Mouse (Mus musculus): Measurements from ENCODE around the gene Tst.

Gene Tst

DNA sequence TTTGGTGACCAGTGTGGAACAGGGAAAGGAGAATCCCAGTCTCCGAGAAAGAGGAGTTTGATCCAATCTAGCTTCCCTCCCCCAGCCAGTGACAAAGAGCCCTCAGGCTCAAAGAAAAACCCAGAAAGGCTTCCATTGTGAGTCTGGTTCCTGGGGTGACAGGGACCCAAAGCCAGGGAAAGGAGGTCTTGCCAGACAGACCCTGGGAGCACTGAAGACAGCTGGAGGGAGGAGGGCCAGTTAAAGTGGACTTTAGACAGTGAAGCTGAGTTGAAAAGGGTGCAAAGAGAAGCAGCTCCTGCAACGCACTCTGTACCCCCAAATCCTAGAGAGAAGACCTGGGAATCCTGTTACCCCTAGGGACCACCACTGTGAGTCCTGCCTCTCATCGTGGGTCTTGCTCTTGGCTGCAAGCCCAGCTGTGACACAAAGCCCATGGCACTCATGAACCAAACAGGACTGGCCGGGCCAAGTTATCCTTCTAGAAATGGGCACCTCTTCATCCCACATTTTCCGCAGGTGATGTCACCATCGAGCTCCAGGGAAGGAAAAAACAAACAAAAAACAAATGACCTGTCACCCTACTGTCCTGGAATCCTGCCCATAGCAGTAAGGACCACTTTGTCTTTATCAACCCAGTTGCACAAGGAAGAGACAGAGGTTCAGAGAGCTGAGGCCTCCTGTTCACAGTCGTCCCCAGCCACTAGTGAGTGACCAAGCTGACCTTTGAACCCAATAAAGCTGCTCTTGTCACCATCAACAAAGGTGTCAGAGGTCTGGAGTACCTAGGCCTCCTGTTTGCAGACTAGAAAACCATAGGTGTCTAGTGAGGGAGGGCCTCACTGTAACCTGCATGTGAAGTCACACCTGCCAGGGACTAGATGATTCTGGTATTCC, 21.2 kb downstream of the Tst start:
- DNase-seq: peak in 1 of 2 experiments; percentile 27

DNA sequence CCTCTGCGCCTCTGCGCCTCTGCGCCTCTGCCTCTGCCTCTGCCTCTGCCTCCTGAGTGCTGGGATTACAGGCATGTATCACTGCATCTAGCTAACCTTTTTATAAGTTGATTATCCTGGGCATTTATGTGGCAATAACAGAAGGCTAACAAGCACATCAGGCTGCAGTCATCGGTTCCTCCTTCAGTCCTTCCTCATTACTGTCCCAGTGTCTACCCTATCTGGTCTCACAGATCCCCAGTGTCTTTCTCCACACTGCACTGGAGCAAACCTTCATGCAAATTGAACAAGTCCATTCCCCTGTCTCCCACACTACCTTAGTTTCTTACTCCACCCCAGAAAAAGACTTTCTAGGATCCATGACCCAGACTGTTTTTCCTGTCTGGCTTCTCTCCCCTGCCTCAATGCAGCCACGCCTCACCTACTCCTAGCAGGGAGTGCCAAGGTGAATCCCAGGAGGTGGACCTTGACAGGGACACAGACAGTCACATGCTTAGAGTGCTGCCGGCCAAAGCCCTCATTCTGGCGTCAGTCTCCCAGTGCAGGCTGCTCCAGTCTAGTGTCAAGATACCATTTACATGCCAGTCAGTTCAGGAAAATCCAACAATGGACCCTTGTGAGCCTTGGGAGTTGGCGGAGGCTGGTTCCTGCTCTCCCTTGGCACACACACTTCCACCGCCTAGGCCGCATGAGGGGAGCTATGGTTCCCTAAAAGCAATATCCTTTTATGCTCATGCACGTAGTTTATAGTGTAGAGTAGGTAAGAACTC, 22.1 kb downstream of the Tst start:
- DNase-seq: peak in 1 of 2 experiments; percentile 25

- no peak for DNase-seq
These were observed 23.6 kb downstream of the Tst start for GRCm38 (mm10) chr15:78382115-78382514.

DNA sequence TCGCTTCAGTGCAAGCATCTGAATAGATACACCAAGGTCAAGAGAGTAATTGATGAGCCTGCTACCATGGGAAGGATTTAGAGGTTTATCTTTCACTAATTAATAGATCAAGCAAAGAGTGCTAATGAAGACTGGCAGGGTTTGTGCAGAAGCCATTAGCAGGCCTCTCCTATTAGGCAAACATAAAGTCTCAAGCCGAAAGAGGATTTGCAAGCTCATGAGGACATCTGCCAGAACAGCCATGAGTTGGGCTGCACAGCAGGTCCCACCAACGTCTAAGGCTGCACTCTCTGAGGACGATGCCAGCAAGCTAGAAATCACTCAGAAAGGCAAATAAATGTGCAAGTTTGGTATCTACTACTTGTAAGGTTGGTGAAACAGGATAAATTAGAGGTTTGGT, 25.0 kb downstream of the Tst start:
- DNase-seq: no peak

- DNase-seq: no peak
These were observed 25.5 kb downstream of the Tst start for GRCm38 (mm10) chr15:78380208-78380607.

DNA sequence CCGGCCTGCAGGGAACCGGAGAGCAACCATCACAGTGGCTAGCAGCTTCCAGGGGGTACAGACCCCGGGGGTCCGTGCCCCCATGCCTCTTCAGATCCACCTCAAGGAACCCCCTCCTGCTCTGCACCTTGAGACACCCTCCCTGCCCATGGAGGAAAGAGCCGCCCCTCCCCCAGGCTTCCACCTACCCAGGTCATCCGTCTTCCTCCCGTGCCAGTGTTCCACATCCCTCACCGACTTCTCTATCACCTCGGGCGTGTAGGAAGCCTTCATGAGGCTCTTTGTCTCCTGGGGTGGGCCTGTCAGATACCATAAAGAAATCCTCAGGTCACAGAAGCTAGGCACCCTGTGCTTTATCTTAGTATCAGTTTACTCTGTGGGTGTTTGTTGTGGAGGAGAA, 27.2 kb downstream of the Tst start:
- no peak for DNase-seq

- no peak for DNase-seq
These were observed 27.8 kb downstream of the Tst start for GRCm38 (mm10) chr15:78377859-78378258.

GRCm38 (mm10) chr15:78374204-78374603, 31.5 kb downstream of the Tst start:
- DNase-seq: peak; percentile 17 to 20

- no peak for DNase-seq
These were observed 32.9 kb downstream of the Tst start for GRCm38 (mm10) chr15:78372796-78373195.

GRCm38 (mm10) chr15:78369641-78370040, 36.1 kb downstream of the Tst start:
- DNase-seq: no peak

DNA sequence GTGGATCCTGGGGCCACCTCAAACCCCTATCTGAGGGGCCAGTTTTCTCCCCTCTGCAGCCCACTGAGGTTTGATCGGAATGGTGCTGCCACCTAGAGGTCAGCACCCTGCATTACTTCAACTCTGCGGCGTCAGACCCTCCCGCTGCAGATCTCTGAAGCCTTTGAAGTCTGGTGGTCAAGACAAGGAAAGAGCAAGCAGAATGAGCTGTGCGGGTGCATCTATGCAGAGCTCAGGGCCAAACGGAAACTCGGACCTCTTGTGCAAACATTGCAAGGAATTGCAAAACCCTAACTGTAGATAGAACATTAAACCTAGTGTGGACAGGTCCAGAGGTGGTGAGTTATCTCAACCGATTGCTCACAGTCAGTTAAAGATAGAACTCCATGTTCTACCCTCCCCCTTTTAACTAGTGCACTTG, 36.8 kb downstream of the Tst start:
- DNase-seq: peak; percentile 28 to 56

GRCm38 (mm10) chr15:78367811-78368210, 37.9 kb downstream of the Tst start:
- DNase-seq: no peak

DNA sequence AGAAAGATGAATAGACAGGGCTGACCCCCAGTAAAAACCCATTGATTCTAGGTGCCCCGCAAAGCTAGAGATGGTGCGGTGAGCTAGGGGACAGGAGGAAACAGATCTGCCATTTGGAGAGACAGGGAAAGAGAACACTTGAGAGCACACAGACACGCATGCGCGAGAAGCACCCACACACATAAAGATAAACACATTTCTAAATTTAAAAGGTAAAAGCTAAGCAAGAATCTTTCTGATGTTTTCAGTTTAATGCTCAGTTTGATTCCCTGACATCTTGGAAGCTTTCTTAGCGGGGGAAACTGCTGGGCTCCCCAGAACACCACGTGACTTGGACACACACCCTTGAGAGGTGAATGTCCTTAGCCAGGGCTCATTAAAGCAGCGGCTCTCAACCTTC, 38.8 kb downstream of the Tst start:
- no peak for DNase-seq

DNA sequence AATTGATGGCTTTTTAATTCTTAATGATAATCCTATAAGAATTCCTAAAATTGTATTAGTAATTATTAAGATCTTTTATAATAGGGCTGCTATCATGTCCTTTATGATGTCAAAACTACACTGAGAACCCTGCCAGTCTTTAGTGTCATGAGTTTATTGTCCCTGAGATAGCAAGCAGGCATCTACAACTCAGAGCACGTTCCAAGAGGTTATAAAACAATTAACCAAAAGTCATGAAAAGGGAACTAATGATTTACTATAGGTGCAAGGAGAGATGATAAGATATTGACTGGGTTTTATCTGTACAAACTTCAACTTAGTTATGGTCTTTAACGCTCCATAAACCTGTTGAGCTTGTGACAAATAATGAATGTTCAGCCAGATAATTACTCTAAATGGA, 39.8 kb downstream of the Tst start:
- no peak for DNase-seq

DNA sequence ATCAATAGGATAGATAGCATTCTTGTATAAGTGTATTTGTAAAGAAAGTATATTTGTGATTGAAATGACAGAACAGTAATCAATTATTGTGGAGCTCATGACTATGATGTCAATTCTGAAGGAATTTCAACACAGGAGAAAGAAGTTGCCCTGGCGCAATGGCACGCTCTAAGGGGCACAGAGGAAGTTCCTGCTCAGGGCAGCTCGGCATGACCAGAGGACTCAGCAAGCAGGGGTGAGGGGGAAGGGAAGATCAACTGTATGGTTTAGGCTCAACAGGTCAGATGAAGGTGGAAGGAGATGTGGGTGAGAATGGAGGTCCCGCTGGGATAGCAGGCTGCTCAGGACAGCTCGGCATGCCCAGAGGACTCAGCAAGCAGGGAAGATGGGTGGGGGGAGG, 50.2 kb downstream of the Tst start:
- no peak for DNase-seq

- DNase-seq: peak; percentile 37 to 39
These were observed 50.7 kb downstream of the Tst start for GRCm38 (mm10) chr15:78354958-78355357.

DNA sequence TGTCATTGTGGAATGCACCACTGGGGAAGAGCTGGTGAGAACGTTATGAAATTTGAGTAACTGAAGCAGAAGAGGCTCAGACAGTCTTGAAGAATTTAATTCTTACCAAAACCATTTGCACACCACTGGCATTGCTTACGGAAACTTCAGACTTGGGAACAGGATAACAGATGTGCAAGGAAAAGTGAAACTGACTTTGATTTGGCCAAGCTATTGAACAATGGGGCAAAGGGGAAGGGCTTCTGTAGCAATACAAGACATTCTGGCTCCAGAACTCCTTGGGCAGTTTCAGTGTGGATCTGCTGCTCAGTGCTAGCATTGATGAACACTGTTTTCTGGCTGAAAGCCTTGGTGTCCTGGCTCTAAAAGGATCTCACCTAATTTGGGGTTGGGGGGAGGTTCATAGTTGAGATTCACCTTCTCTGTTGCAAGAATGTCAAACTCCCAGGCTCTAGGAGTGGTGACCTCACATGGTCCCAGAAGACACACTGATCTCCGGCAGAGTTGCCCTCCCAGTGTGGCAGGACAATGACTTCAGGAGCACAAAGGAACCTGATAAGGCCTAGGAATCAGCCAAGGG, 54.0 kb downstream of the Tst start:
- no peak for DNase-seq

All from cerebellum, adult 18-20 months (tissue).